Mouse (Mus musculus): ENCODE measurements around the gene Spice1. TPM values are rescaled to one million over a fixed set of nuclear protein-coding genes. Genes with fewer than 3 reads are reported as not detected.
A peak's percentile ranks its signal among the peaks of the same experiment; 100 is the strongest.

Spice1 gene
- polyA plus RNA-seq, 1 experiment from 2014 or later: 16.0 TPM

GRCm38 (mm10) chr16:44394577-44395243 is 47.8 kb downstream of the Spice1 start, which contains the start of gene Cfap44:
TSS of gene Cfap44 (plus strand) at chr16:44394796.
- Histone ChIP-seq H3K9ac (ENCODE audit: low read depth, low read length) (no peak within 1 kb of the TSS), H3K4me1 (ENCODE audit: control insufficient read depth, insufficient read depth, low read length) (peaks cover 5% of the 10 kb centered on the region; the same call in 1 of the 2 replicates), H3K4me2 (ENCODE audit: low read depth, low read length) (peak within 1 kb of the TSS; percentile 28), H3K4me3 (ENCODE audit: low read length) (peak within 1 kb of the TSS; percentile 23; the same call in 1 of the 2 replicates), H3K27me3 (replicated peaks; ENCODE audit: control insufficient read depth, insufficient read depth, low read length) (no peaks in the 10 kb centered on the region), H3K9me3 (ENCODE audit: control insufficient read depth, low read length) (no peaks in the 10 kb centered on the region), H3K36me3 (ENCODE audit: control insufficient read depth, insufficient read depth, low read length) (0 out of 2 replicates have a peak, but pooled peaks cover 4% of the 10 kb centered on the region), H3K27ac (ENCODE audit: low read length) (no peak within 1 kb of the TSS)
- 2% methylated on average over 17 of the region's 17 CpGs for WGBS
- ATAC-seq: peak; percentile 69

- no peaks in the 10 kb centered on the region for H3K27me3 ChIP-seq (replicated peaks; ENCODE audit: control insufficient read depth, insufficient read depth, low read length)
- no peak overlapping the region for H3K4me2 ChIP-seq (ENCODE audit: low read depth, low read length)
- H3K4me1 ChIP-seq (ENCODE audit: control insufficient read depth, insufficient read depth, low read length): no peaks in the 10 kb centered on the region
- H3K9ac ChIP-seq (ENCODE audit: low read depth, low read length): no peak overlapping the region
- ATAC-seq: no peak
- H3K9me3 ChIP-seq (ENCODE audit: control insufficient read depth, low read length): 0 out of 2 replicates have a peak, but pooled peaks cover 6% of the 10 kb centered on the region
- WGBS: 95% methylated on average over 5 of the region's 5 CpGs
- no peaks in the 10 kb centered on the region for H3K36me3 ChIP-seq (ENCODE audit: control insufficient read depth, insufficient read depth, low read length)
- H3K4me3 ChIP-seq (ENCODE audit: low read length): no peak overlapping the region
- no peak overlapping the region for H3K27ac ChIP-seq (ENCODE audit: low read length)
Observed at GRCm38 (mm10) chr16:44404933-44405332, 58.0 kb downstream of the Spice1 start.

GRCm38 (mm10) chr16:44407211-44407610 is 60.3 kb downstream of the Spice1 start:
- Histone ChIP-seq H3K4me3 (ENCODE audit: low read length) (no peak overlapping the region), H3K27ac (ENCODE audit: low read length) (no peak overlapping the region), H3K36me3 (ENCODE audit: control insufficient read depth, insufficient read depth, low read length) (no peaks in the 10 kb centered on the region), H3K9ac (ENCODE audit: low read depth, low read length) (no peak overlapping the region), H3K27me3 (replicated peaks; ENCODE audit: control insufficient read depth, insufficient read depth, low read length) (no peaks in the 10 kb centered on the region), H3K4me2 (ENCODE audit: low read depth, low read length) (no peak overlapping the region), H3K4me1 (ENCODE audit: control insufficient read depth, insufficient read depth, low read length) (no peaks in the 10 kb centered on the region), H3K9me3 (ENCODE audit: control insufficient read depth, low read length) (0 out of 2 replicates have a peak, but pooled peaks cover 6% of the 10 kb centered on the region)
- WGBS: 89% methylated on average over 5 of the region's 5 CpGs
- ATAC-seq: no peak

GRCm38 (mm10) chr16:44408290-44408689 is 61.4 kb downstream of the Spice1 start:
- WGBS: 91% methylated on average over 2 of the region's 2 CpGs
- Histone ChIP-seq H3K4me3 (ENCODE audit: low read length) (no peak overlapping the region), H3K9me3 (ENCODE audit: control insufficient read depth, low read length) (0 out of 2 replicates have a peak, but pooled peaks cover 6% of the 10 kb centered on the region), H3K27ac (ENCODE audit: low read length) (no peak overlapping the region), H3K36me3 (ENCODE audit: control insufficient read depth, insufficient read depth, low read length) (no peaks in the 10 kb centered on the region), H3K4me1 (ENCODE audit: control insufficient read depth, insufficient read depth, low read length) (no peaks in the 10 kb centered on the region), H3K4me2 (ENCODE audit: low read depth, low read length) (no peak overlapping the region), H3K27me3 (replicated peaks; ENCODE audit: control insufficient read depth, insufficient read depth, low read length) (no peaks in the 10 kb centered on the region), H3K9ac (ENCODE audit: low read depth, low read length) (no peak overlapping the region)
- no peak for ATAC-seq

- Histone ChIP-seq H3K9ac (ENCODE audit: low read depth, low read length) (no peak overlapping the region), H3K36me3 (ENCODE audit: control insufficient read depth, insufficient read depth, low read length) (no peaks in the 10 kb centered on the region), H3K4me1 (ENCODE audit: control insufficient read depth, insufficient read depth, low read length) (no peaks in the 10 kb centered on the region), H3K4me3 (ENCODE audit: low read length) (no peak overlapping the region), H3K27me3 (replicated peaks; ENCODE audit: control insufficient read depth, insufficient read depth, low read length) (no peaks in the 10 kb centered on the region), H3K9me3 (ENCODE audit: control insufficient read depth, low read length) (no peaks in the 10 kb centered on the region), H3K4me2 (ENCODE audit: low read depth, low read length) (no peak overlapping the region), H3K27ac (ENCODE audit: low read length) (no peak overlapping the region)
- no peak for ATAC-seq
- WGBS: 41% methylated on average over 6 of the region's 6 CpGs
Observed at GRCm38 (mm10) chr16:44410176-44410575, 63.3 kb downstream of the Spice1 start.

DNA sequence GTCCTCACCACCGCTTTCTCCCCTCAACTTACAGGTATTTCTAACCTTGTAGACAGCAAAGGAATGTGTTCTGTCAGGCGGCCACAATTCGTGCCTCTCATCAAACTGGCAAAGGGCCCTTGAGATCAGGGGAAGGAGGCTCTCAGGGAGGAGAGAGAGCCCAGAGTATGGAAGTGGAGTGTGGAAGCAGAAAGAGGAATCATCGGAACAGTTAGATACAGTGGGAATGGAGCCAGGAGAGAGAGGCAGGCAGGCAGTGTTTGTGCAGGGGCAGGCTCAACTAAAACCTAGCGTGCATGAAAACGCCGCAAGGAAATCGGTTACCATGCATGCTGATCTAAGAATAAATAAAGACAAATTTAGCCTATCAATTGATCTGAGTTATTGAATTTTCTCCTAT is 70.7 kb downstream of the Spice1 start:
- H3K9ac ChIP-seq (ENCODE audit: low read depth, low read length): no peak overlapping the region
- H3K4me1 ChIP-seq (ENCODE audit: control insufficient read depth, insufficient read depth, low read length): no peaks in the 10 kb centered on the region
- H3K4me2 ChIP-seq (ENCODE audit: low read depth, low read length): no peak overlapping the region
- no peaks in the 10 kb centered on the region for H3K36me3 ChIP-seq (ENCODE audit: control insufficient read depth, insufficient read depth, low read length)
- no peak overlapping the region for H3K27ac ChIP-seq (ENCODE audit: low read length)
- H3K27me3 ChIP-seq (replicated peaks; ENCODE audit: control insufficient read depth, insufficient read depth, low read length): no peaks in the 10 kb centered on the region
- H3K9me3 ChIP-seq (ENCODE audit: control insufficient read depth, low read length): no peaks in the 10 kb centered on the region
- H3K4me3 ChIP-seq (ENCODE audit: low read length): no peak overlapping the region
- 61% methylated on average over 8 of the region's 8 CpGs for WGBS
- no peak for ATAC-seq

DNA sequence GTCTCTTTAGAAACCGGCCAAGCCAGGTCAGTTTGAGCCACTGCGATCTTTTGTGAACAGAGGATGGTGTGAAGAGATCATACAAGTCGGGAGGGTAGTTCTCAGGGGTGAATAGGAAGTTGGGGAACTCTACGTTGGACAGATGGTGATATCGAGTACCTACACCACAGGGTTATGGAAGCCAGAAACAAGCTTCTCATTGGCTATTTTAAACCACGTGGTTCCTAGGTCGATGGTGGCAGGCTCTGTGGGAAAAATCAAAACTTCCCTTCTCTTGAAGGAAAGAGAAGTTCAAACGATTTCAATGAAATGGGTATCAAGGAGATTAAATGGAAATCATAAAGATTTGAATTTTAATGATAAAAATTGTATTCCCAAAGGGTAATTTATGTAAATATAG is 74.8 kb downstream of the Spice1 start:
- Histone ChIP-seq H3K36me3 (ENCODE audit: control insufficient read depth, insufficient read depth, low read length) (no peaks in the 10 kb centered on the region), H3K9ac (ENCODE audit: low read depth, low read length) (no peak overlapping the region), H3K4me2 (ENCODE audit: low read depth, low read length) (no peak overlapping the region), H3K27ac (ENCODE audit: low read length) (no peak overlapping the region), H3K4me3 (ENCODE audit: low read length) (no peak overlapping the region), H3K9me3 (ENCODE audit: control insufficient read depth, low read length) (no peaks in the 10 kb centered on the region), H3K4me1 (ENCODE audit: control insufficient read depth, insufficient read depth, low read length) (no peaks in the 10 kb centered on the region), H3K27me3 (replicated peaks; ENCODE audit: control insufficient read depth, insufficient read depth, low read length) (no peaks in the 10 kb centered on the region)
- ATAC-seq: no peak
- WGBS: 86% methylated on average over 8 of the region's 8 CpGs

GRCm38 (mm10) chr16:44423499-44423898 is 76.6 kb downstream of the Spice1 start:
- Histone ChIP-seq H3K4me2 (ENCODE audit: low read depth, low read length) (no peak overlapping the region), H3K9ac (ENCODE audit: low read depth, low read length) (no peak overlapping the region), H3K27ac (ENCODE audit: low read length) (no peak overlapping the region), H3K4me1 (ENCODE audit: control insufficient read depth, insufficient read depth, low read length) (no peaks in the 10 kb centered on the region), H3K4me3 (ENCODE audit: low read length) (no peak overlapping the region), H3K9me3 (ENCODE audit: control insufficient read depth, low read length) (no peaks in the 10 kb centered on the region), H3K36me3 (ENCODE audit: control insufficient read depth, insufficient read depth, low read length) (no peaks in the 10 kb centered on the region), H3K27me3 (replicated peaks; ENCODE audit: control insufficient read depth, insufficient read depth, low read length) (no peaks in the 10 kb centered on the region)
- no peak for ATAC-seq
- WGBS: 25% methylated on average over 3 of the region's 3 CpGs

GRCm38 (mm10) chr16:44428456-44428855 is 81.5 kb downstream of the Spice1 start:
- WGBS: 73% methylated on average over 5 of the region's 5 CpGs
- no peaks in the 10 kb centered on the region for H3K27me3 ChIP-seq (replicated peaks; ENCODE audit: control insufficient read depth, insufficient read depth, low read length)
- H3K4me2 ChIP-seq (ENCODE audit: low read depth, low read length): no peak overlapping the region
- H3K4me1 ChIP-seq (ENCODE audit: control insufficient read depth, insufficient read depth, low read length): no peaks in the 10 kb centered on the region
- no peaks in the 10 kb centered on the region for H3K9me3 ChIP-seq (ENCODE audit: control insufficient read depth, low read length)
- H3K36me3 ChIP-seq (ENCODE audit: control insufficient read depth, insufficient read depth, low read length): no peaks in the 10 kb centered on the region
- no peak overlapping the region for H3K4me3 ChIP-seq (ENCODE audit: low read length)
- H3K27ac ChIP-seq (ENCODE audit: low read length): no peak overlapping the region
- ATAC-seq: no peak
- no peak overlapping the region for H3K9ac ChIP-seq (ENCODE audit: low read depth, low read length)

- H3K4me1 ChIP-seq (ENCODE audit: control insufficient read depth, insufficient read depth, low read length): no peaks in the 10 kb centered on the region
- no peak for ATAC-seq
- H3K4me3 ChIP-seq (ENCODE audit: low read length): no peak overlapping the region
- 60% methylated on average over 7 of the region's 7 CpGs for WGBS
- no peak overlapping the region for H3K4me2 ChIP-seq (ENCODE audit: low read depth, low read length)
- no peak overlapping the region for H3K27ac ChIP-seq (ENCODE audit: low read length)
- H3K9ac ChIP-seq (ENCODE audit: low read depth, low read length): no peak overlapping the region
- H3K9me3 ChIP-seq (ENCODE audit: control insufficient read depth, low read length): no peaks in the 10 kb centered on the region
- no peaks in the 10 kb centered on the region for H3K27me3 ChIP-seq (replicated peaks; ENCODE audit: control insufficient read depth, insufficient read depth, low read length)
- H3K36me3 ChIP-seq (ENCODE audit: control insufficient read depth, insufficient read depth, low read length): no peaks in the 10 kb centered on the region
Observed at GRCm38 (mm10) chr16:44430021-44430420, 83.1 kb downstream of the Spice1 start.

Data from intestine, embryonic 16.5 days (tissue).